Mouse (Mus musculus): ENCODE data around the gene Itpr1. TPM values are rescaled to one million over a fixed set of nuclear protein-coding genes. Genes with fewer than 3 reads are reported as not detected.

Itpr1 gene
- polyA plus RNA-seq, 1 experiment from 2014 or later, result 4.8 TPM

GRCm38 (mm10) chr6:108192632-108193031, 20.3 kb upstream of the Itpr1 start:
- no peak overlapping the region for H3K27ac ChIP-seq
- no peaks in the 10 kb centered on the region for H3K4me1 ChIP-seq (replicated peaks)
- no peak overlapping the region for H3K4me3 ChIP-seq (replicated peaks)
- 69% methylated on average over 4 of the region's 4 CpGs for WGBS
- H3K4me2 ChIP-seq (replicated peaks), result no peak overlapping the region
- no peaks in the 10 kb centered on the region for H3K9me3 ChIP-seq
- ATAC-seq, result no peak
- no peaks in the 10 kb centered on the region for H3K36me3 ChIP-seq
- H3K9ac ChIP-seq (replicated peaks), result no peak overlapping the region
- peaks cover 6% of the 10 kb centered on the region; the same call in 1 of the 2 replicates for H3K27me3 ChIP-seq

- no peak overlapping the region for H3K4me2 ChIP-seq (replicated peaks)
- 82% methylated on average over 7 of the region's 7 CpGs for WGBS
- 0 out of 2 replicates have a peak, but pooled peaks cover 3% of the 10 kb centered on the region for H3K27me3 ChIP-seq
- H3K4me3 ChIP-seq (replicated peaks), result no peak overlapping the region
- ATAC-seq, result no peak
- H3K4me1 ChIP-seq (replicated peaks), result no peaks in the 10 kb centered on the region
- H3K27ac ChIP-seq, result no peak overlapping the region
- H3K36me3 ChIP-seq, result no peaks in the 10 kb centered on the region
- no peaks in the 10 kb centered on the region for H3K9me3 ChIP-seq
- no peak overlapping the region for H3K9ac ChIP-seq (replicated peaks)
These were observed 16.2 kb upstream of the Itpr1 start for GRCm38 (mm10) chr6:108196665-108197064.

GRCm38 (mm10) chr6:108197117-108197516, 15.8 kb upstream of the Itpr1 start:
- H3K27ac ChIP-seq, result no peak overlapping the region

GRCm38 (mm10) chr6:108198286-108198685, 14.6 kb upstream of the Itpr1 start:
- no peak for ATAC-seq
- no peaks in the 10 kb centered on the region for H3K9me3 ChIP-seq
- no peak overlapping the region for H3K4me2 ChIP-seq (replicated peaks)
- H3K27ac ChIP-seq, result no peak overlapping the region
- H3K4me3 ChIP-seq (replicated peaks), result no peak overlapping the region
- 0 out of 2 replicates have a peak, but pooled peaks cover 3% of the 10 kb centered on the region for H3K27me3 ChIP-seq
- no peak overlapping the region for H3K9ac ChIP-seq (replicated peaks)
- H3K36me3 ChIP-seq, result no peaks in the 10 kb centered on the region
- H3K4me1 ChIP-seq (replicated peaks), result no peaks in the 10 kb centered on the region
- WGBS, result 91% methylated on average over 7 of the region's 7 CpGs

More at GRCm38 (mm10) chr6:108197117-108197516, 15.8 kb upstream of the Itpr1 start:
- H3K27me3 ChIP-seq, result 0 out of 2 replicates have a peak, but pooled peaks cover 3% of the 10 kb centered on the region
- no peak overlapping the region for H3K9ac ChIP-seq (replicated peaks)
- no peak for ATAC-seq
- 88% methylated on average over 4 of the region's 4 CpGs for WGBS
- H3K9me3 ChIP-seq, result no peaks in the 10 kb centered on the region
- no peak overlapping the region for H3K4me3 ChIP-seq (replicated peaks)
- no peaks in the 10 kb centered on the region for H3K4me1 ChIP-seq (replicated peaks)
- H3K4me2 ChIP-seq (replicated peaks), result no peak overlapping the region
- no peaks in the 10 kb centered on the region for H3K36me3 ChIP-seq

GRCm38 (mm10) chr6:108204322-108204721, 8.6 kb upstream of the Itpr1 start:
- no peak overlapping the region for H3K27ac ChIP-seq
- H3K4me2 ChIP-seq (replicated peaks), result no peak overlapping the region
- no peak overlapping the region for H3K4me3 ChIP-seq (replicated peaks)
- no peaks in the 10 kb centered on the region for H3K9me3 ChIP-seq
- WGBS, result 94% methylated on average over 2 of the region's 2 CpGs
- ATAC-seq, result no peak
- H3K27me3 ChIP-seq, result no peaks in the 10 kb centered on the region
- H3K4me1 ChIP-seq (replicated peaks), result no peaks in the 10 kb centered on the region
- H3K9ac ChIP-seq (replicated peaks), result no peak overlapping the region
- H3K36me3 ChIP-seq, result no peaks in the 10 kb centered on the region

- Histone ChIP-seq H3K4me3 (replicated peaks) (no peak overlapping the region), H3K4me2 (replicated peaks) (no peak overlapping the region), H3K36me3 (no peaks in the 10 kb centered on the region), H3K9me3 (no peaks in the 10 kb centered on the region), H3K27me3 (peaks cover 6% of the 10 kb centered on the region; the same call in 1 of the 2 replicates), H3K4me1 (replicated peaks) (no peaks in the 10 kb centered on the region), H3K27ac (no peak overlapping the region), H3K9ac (replicated peaks) (no peak overlapping the region)
- 76% methylated on average over 4 of the region's 4 CpGs for WGBS
- ATAC-seq, result no peak
These were observed 6.8 kb upstream of the Itpr1 start for GRCm38 (mm10) chr6:108206145-108206544.

- no peak for ATAC-seq
- H3K36me3 ChIP-seq, result no peaks in the 10 kb centered on the region
- no peak overlapping the region for H3K27ac ChIP-seq
- peaks cover 6% of the 10 kb centered on the region; the same call in 1 of the 2 replicates for H3K4me1 ChIP-seq (replicated peaks)
- 78% methylated on average over 5 of the region's 5 CpGs for WGBS
- no peak overlapping the region for H3K9ac ChIP-seq (replicated peaks)
- H3K4me3 ChIP-seq (replicated peaks), result no peak overlapping the region
- H3K27me3 ChIP-seq, result peaks cover 8% of the 10 kb centered on the region; the same call in 1 of the 2 replicates
- H3K9me3 ChIP-seq, result no peaks in the 10 kb centered on the region
- no peak overlapping the region for H3K4me2 ChIP-seq (replicated peaks)
These were observed 5.9 kb upstream of the Itpr1 start for GRCm38 (mm10) chr6:108206914-108207566.

- Histone ChIP-seq H3K4me1 (replicated peaks) (peaks cover 20% of the 10 kb centered on the region), H3K36me3 (no peaks in the 10 kb centered on the region), H3K9ac (replicated peaks) (peak overlapping the region; percentile 42), H3K4me2 (replicated peaks) (peak overlapping the region; percentile 92), H3K27me3 (peaks cover 8% of the 10 kb centered on the region; the same call in 1 of the 2 replicates), H3K4me3 (replicated peaks) (peak overlapping the region; percentile 71), H3K9me3 (no peaks in the 10 kb centered on the region), H3K27ac (no peak overlapping the region)
- 9% methylated on average over 36 of the region's 36 CpGs for WGBS
- ATAC-seq, result peak; percentile 0; the same call in 1 of the 2 replicates
These were observed 708 bp upstream of the Itpr1 start for GRCm38 (mm10) chr6:108211896-108212880.

- H3K36me3 ChIP-seq, result no peaks in the 10 kb centered on the region
- H3K9me3 ChIP-seq, result no peaks in the 10 kb centered on the region
- peaks cover 8% of the 10 kb centered on the region; the same call in 1 of the 2 replicates for H3K27me3 ChIP-seq
- peak overlapping the region; percentile 92 for H3K4me2 ChIP-seq (replicated peaks)
- WGBS, result under 1% methylated on average over 28 of the region's 29 CpGs
- no peak for ATAC-seq
- peaks cover 20% of the 10 kb centered on the region for H3K4me1 ChIP-seq (replicated peaks)
- peak overlapping the region; percentile 71 for H3K4me3 ChIP-seq (replicated peaks)
- no peak overlapping the region for H3K27ac ChIP-seq
- peak overlapping the region; percentile 73 for H3K9ac ChIP-seq (replicated peaks)
These were observed 791 bp downstream of the Itpr1 start for GRCm38 (mm10) chr6:108213481-108214293.

- WGBS, result 11% methylated on average over 10 of the region's 10 CpGs
- no peaks in the 10 kb centered on the region for H3K36me3 ChIP-seq
- H3K4me1 ChIP-seq (replicated peaks), result peaks cover 20% of the 10 kb centered on the region
- 0 out of 2 replicates have a peak overlapping the region, but pooled peaks have one; percentile 73 for H3K9ac ChIP-seq (replicated peaks)
- no peak overlapping the region for H3K27ac ChIP-seq
- peaks cover 8% of the 10 kb centered on the region; the same call in 1 of the 2 replicates for H3K27me3 ChIP-seq
- ATAC-seq, result no peak
- H3K9me3 ChIP-seq, result no peaks in the 10 kb centered on the region
- peak overlapping the region; percentile 71 for H3K4me3 ChIP-seq (replicated peaks)
- peak overlapping the region; percentile 92 for H3K4me2 ChIP-seq (replicated peaks)
These were observed 1.5 kb downstream of the Itpr1 start for GRCm38 (mm10) chr6:108214294-108214925.

- H3K9ac ChIP-seq (replicated peaks), result no peak overlapping the region
- H3K9me3 ChIP-seq, result no peaks in the 10 kb centered on the region
- no peak for ATAC-seq
- no peak overlapping the region for H3K27ac ChIP-seq
- H3K4me3 ChIP-seq (replicated peaks), result no peak overlapping the region
- WGBS, result 77% methylated on average over 5 of the region's 5 CpGs
- no peak overlapping the region for H3K4me2 ChIP-seq (replicated peaks)
- H3K27me3 ChIP-seq, result 0 out of 2 replicates have a peak, but pooled peaks cover 2% of the 10 kb centered on the region
- peaks cover 20% of the 10 kb centered on the region for H3K4me1 ChIP-seq (replicated peaks)
- no peaks in the 10 kb centered on the region for H3K36me3 ChIP-seq
These were observed 3.2 kb downstream of the Itpr1 start for GRCm38 (mm10) chr6:108216091-108216490.

Data from midbrain, embryonic 13.5 days (tissue).